Mouse (Mus musculus) embryo, embryonic 10 days (tissue): ENCODE measurements at regions not wholly inside any gene's neighbourhood (a gene's known extent, or its start where the extent isn't known, plus 50 kb on each side); places are given as distances from the start of the nearest gene placed in this dataset.
A peak's percentile ranks its signal among the peaks of the same experiment; 100 is the strongest.

ENCODE experiments used
- DNase-seq: peaks from one replicate; pipeline ENCODE4 v3.0.0-alpha.2; 2015; ENCODE audit warnings: low spot score

DNA sequence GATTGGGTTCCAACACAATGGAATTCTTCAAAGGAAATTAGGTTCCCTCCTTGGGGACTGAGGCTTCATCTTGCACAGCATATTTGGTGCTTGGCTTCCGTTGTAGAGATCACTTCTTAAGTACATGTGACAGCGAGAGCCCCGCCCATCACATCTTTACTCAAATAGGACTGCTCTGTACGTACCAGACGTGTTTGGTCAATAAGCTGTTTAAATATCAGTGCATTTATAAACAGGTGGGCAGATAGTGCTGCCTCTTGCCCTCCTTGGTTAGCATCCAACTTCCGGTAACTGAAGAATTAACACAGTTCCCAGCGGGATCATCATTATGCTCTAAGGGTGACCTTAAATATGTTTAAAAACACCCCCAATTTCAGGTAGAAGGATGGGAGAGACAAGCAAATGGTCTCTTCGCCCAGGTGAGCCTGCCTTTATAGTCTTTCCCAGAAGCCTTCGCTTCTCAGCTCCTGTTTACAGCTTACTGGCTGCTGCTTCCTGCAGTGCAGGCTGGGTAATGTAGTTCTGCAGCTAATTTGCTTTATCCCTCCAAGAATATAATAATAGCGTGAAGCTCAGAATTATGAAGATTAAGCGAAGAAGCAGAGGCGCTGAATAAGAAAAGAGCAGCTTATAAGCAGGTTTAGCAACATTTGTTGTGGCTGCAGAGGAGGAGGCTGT lies 242.1 kb downstream of the Foxo1 start:
- DNase-seq, result no peak

DNA sequence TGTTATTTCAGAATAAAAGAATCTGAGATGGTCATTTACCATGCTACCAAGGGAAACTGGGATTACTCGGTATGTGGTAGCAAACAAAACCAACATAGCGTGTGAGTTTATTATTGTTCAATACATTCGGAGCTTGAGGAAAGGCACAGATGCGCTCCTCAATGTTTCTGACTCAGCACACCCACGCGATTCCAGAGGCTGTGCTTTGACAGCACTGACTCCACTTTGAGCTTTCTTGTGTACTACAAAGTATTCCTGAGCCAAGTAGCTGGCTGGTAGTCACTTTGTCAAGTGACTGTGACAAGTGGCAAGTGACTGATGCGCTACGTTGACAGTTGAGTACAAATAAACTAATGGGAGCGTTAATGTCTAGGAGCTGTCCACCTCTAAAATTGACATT lies 235.8 kb downstream of the Foxo1 start:
- no peak for DNase-seq

DNA sequence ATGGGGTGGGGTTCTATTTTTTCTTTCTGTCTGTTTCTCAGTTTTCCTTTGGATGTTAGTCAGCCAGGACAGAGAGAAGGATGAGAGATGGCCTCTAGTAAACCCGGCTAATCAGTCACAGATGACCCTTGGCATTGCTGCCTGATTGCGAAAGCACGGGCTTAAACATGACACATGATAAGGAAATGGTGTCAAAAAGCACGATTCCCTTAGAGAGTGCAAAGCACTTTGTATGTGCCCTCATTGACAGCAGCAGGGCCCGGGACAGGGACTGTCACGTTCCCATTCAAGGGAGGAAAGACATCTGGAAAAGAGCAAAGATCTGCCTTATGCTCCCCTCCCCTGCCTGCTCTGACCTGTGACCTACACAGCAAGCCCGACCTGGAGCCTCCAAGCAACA lies 234.1 kb downstream of the Foxo1 start:
- peak; percentile 55 for DNase-seq

DNA sequence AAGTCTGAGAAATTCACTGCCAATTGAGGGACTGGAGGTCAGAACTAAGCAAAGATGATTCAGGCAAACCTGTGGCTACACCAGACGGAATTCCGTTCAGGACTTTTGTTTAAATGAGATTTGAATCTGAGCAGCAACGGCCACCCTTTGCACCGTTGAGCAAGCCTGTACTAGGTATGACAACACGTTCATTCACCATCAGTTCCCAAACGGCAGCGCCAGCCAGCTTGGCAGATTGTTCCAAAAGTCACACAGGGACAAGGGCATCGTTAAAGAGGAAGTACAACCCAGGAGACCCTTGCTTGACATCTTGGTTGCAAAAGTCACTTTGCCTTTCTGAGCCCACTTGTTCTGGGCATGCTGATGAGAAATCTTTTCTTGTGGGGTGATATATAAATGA lies 233.5 kb downstream of the Foxo1 start:
- no peak for DNase-seq

DNA sequence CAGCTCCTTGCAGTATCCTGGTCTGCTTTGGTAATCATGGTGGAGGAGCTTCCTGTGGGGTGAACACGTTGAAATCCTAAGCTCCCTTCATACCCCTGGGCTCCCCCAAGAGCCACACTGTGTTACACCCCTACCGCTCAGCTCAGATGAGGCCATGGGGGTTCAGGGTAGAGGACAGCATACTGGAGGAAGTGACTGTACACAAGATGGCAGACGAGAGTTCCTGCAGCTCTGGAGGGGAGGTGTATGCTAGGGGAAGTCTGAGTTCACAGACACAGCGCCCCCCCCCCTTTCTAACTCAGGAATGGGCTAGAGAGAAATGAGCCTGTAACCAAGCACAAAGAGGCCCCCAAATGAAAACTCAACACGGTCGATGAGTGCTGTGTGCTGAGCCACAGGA lies 231.9 kb downstream of the Foxo1 start:
- DNase-seq, result no peak

DNA sequence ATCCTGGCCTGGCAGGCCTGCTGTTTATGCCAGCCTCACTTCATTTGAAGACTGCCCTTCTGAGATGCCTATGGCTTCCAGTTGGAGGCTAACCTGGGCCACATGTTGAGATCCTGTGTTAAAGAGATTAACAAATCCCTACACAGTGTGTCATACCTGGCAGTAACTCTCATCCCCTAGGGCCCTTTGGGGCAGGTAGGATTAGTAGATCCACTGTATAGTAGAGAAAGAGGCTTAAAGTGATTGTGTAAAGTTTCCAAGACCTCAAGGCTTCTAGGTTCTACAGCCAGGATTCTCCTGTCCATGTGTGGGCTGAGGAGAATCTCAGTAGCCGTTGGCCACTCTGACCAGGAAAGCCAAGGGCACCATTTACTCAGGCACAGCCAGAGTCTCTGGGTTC lies 231.4 kb downstream of the Foxo1 start:
- DNase-seq, result no peak

DNA sequence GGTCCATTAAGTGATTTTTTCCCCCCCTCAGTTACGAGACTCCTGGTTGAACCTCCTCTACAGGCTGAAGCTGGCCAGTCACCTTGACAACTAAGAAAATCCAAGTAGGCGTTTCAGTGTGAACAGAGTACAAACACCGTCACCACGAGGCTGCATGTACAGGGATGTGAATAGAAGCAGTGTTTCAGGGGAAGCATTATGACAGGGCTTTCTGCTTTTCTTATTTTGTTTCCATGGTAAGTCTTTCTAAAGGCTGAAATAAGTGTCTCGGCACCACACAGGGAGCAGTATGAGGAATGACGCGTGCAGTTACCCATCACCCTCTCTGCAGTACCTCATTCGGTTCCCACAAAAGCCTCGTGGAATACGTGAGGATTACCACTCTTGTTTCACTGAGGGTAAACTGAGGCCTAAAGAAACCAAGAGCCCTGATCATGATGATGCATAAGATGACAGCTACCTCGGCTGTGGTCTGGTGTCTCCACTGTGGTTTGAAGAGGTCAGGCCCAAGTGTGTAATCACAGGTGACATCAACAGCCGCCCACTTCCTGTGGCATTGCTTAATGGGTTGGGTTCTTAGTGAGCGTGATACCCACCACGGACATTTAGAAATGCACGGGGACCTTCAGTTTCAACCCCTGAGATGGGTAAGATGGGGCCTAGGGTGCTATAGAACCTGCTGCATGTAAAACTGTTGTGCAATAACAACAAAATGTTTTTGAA lies 230.5 kb downstream of the Foxo1 start:
- DNase-seq, result no peak

DNA sequence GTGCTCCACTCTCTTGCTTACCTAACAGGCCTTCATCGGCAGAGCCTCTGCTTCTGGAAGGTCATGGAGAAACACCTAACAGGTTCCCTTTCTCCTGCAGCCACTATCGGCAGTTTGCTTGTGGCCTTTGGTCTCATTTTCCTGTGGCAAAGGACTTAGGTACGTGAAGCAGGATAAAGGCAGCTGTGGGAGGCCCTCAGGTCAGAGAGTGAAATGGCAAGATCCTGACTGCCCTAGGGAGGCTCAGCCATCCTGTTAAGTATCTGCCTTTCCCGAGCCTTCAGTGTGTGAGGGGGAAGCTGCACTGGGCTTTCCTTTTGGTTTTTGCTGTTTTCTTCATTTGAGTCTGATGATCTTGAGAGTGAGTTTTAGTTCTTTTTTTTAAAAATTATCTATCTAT lies 228.8 kb downstream of the Foxo1 start:
- DNase-seq, result no peak

DNA sequence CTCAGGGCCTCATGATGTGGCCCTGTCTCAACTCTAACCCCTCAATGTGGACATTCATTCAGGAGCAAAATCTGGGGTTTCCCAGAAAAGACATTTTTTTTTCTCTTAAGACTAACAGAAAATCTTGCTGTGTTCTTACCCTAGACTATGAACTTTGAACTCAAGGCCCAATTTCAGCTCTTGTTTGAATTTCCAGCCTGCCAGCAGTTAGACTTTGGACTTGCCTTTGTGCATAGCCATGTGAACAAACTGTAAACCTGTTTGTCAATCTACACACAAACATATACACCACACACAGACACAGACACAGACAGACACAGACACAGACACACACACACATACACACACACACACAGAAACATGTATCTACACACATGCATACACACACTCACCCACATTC lies 227.3 kb downstream of the Foxo1 start:
- no peak for DNase-seq

DNA sequence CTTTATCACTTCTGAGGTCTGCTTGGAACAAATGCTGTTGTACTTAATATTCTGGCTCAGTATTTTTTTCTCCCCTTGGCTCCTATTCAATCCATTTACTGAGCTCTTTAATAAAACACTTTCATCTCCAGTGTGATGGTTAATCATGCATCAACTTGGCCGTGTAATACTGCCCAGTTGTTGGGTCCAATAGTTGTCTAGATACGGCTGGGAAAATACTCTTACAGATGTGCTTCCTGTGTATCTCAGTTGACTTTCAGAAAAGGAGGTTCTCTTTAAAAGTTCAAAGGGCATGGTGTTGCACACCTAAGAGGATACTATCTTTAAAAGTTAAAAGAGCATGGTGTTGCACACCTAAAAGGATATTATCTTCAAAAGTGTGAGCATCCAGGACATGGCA lies 226.8 kb downstream of the Foxo1 start:
- DNase-seq, result no peak

DNA sequence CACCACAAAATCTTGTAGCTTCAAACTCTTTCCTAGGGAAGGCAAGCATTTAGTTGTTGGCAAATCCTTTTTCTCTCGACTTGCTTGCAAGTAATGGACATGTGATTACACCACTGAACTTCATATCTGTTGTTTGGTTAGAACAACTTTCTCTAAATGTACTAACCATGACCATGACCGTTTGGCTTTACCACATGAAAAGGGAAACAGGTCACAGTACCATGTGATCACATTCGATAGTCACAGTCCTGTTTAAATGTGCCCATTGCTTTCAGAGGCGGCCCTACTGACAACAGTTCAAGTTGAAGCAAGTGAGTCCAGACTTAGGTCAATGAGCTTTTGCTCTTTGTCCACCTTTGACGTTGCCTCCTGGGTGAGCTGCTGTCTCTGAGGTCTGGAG lies 211.1 kb downstream of the Foxo1 start:
- no peak for DNase-seq

DNA sequence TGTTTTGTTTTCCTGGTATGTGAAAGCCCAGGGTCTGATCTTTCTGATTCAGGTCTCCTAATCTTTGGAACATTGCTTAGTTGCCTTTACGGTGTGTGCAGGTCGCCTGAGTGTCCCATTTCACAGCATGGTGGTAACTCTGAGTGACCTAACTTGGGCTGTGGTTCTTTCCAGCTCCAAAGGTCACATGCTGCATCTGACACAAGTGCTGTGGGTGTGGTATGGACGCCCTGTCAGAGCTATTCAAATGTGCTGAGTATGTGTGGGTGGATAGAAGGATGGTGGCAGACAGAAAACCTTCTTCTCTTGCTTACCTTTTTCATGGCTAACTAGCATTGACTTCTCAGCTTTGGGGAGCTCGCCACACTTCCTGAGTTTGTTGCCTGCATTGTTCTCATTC lies 201.8 kb downstream of the Foxo1 start:
- no peak for DNase-seq

DNA sequence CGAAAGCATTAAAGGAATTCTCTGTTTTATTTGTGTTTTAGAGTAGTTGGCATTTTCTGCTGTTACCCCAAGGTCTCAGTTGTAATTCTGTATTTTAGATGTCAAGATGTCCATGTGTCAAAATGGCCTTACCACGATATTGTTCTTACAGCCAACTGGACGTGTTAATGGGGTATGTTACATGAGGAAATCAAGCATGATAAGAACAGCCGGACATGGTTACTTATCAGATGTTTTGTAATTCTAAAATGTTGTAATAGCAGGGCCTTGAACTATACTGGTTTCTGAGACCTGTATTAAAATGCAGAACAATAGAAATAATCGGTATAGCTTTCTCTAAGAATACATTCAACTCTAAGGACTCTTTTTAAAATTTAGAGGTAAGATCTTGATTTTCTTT lies 201.3 kb downstream of the Foxo1 start:
- no peak for DNase-seq

DNA sequence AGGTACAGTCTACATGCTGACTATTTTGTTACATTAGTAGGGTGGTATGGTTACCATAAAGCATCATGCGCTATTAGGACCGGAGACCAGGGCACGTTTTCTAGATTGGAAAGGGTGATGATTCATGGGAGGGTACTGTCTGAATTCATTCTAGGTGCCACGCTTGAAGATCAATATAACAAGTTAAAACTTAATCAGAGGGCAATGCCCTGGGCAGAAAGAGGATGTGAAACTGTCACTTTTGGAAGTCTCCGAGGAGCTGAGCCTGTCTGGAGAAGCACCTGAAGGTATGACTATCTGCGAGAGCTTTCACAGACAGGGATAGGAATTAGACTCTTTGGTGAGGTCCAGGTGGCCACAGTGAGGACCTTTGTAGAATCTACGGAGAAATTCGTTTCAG lies 200.2 kb downstream of the Foxo1 start:
- DNase-seq, result no peak

DNA sequence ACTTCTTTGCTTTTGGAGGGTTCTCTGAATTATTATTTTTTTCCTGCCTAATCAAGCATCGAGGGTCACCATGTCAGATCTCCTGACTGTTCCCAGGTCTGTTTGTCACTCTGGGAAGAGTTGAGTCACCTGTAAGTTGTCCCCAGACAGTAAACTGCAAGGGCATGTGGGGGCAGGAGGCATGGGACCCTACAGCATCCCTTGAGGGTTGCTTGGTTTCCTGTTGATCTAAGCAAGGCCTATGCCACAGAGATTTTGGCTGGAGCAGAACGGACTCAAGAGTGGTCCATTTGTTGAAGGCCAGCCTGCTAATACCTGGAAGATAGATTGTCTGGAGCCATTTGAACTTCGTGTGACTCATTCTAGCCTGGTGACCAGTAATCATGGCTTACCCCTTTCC lies 199.7 kb downstream of the Foxo1 start:
- DNase-seq, result no peak

DNA sequence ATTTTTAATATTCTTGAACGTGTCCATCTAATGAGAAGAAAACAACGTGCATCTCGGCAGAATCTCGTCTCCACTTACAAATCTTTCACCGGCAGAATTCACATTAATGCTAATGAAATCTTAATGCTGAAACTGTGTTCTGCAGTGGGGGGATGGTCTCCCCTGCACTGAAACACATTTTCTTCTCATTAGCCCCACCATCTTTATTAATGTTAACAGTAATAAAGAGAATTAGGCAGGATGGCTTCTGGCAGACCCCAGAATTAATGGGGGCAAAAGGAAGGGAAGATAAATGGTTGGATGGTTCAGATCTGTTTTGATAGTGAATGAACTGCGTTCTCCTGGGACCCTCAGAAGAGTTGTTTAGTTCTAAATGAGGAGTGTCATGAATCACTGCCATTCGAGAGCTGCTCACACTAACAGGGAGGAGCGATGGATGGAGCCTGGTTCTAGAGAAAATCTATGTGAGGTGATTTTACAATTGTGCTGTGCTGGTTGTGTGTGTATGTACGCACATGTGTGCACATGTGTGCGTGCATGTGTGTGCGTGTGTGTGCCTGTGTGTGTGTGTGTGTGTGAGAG lies 198.9 kb downstream of the Foxo1 start:
- peak; percentile 43 for DNase-seq

DNA sequence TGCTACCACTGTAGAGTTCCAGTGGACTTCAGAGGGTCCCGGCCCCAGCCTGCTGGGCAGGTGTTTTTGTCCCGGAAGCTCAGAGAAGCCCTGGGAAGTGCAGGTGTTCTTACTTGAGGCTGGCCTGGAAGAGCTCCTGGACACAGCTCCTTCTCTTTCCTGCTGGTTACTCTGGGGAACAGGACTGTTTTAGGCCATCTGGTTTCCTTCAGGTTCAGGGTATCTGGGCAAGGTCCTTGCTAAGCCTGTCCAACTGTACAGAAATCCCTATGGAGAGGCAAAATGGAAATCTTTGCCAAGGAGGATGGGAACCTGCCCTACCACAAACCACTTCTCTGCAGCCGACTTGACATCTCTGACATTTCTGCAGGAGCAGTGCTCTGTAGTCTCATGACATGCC lies 198.4 kb downstream of the Foxo1 start:
- no peak for DNase-seq

DNA sequence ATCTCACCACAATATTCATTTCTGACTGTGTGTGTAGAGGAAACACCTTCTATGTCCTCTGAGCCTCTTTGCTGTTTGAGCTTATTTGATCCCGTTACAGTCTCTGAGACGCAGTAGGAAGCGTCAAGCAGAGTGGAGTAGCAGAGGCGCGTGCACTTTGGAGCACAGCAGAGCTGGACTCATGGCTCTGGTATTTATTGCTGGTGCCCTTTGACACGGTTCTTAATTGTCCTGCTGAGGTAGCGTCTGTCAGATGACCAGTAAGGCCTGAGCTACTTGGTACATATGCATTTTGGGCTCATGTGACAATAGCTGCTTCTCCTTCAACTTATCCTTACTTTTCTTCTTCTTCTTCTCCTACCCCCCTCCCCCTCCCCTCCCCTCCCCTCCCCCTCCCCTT lies 195.8 kb downstream of the Foxo1 start:
- DNase-seq, result peak; percentile 80

DNA sequence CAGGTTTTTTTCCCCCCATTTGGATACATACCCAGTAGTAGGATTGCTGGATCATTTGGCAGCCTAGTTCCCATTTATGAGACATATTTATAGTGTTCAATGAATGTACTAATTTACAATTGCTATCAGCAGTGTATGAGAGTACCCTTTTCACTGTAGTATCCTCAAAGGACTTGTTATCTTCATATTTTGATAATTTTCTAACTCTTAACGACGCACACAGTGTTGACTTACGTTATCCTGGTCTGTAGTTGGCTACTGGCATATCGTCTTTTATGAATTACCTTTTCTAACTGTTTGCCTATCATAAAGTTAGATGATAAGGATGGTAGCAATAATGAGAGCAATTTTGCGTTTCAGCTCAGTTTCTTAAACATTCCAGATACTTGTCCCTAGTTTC lies 186.8 kb downstream of the Foxo1 start:
- DNase-seq, result no peak

DNA sequence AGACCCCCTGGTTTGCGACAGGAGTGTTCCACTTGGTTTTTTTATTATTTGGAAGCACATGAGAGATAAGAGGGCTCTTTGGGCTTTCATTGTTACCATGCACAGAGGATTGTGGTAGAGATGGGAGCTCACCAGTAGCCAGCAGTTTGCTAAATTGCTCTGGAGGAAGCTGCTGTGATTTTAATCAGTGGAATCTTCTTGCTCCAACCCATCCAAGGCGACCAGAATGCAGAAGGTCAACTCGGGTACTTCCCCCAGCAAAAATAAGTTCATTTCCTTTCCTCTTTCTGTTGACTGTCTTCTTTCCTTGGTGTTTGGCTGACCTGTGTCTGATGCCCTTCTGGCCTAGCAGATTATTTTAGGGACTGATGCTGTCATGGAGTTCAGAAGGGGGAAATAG lies 184.9 kb downstream of the Foxo1 start:
- DNase-seq, result no peak

DNA sequence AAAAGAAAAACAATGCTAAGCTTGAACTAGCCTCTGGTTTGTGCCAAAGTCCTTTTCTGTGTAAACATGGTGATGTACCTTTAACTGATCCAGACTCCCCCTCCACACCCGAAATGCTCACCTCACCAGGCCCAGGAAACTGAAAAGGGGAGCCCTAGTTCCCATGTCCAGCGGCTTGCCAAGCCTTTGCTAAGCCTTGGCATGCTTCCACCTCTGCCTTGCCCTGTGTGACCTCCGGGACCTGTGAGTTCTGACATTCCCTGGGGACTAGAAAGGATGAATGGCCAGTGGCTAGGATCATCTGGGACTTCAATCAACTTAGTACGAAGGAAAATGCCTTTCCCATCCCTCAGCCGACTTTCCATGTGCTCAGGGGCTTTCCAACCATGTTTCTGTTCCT lies 184.2 kb downstream of the Foxo1 start:
- DNase-seq, result peak; percentile 54

DNA sequence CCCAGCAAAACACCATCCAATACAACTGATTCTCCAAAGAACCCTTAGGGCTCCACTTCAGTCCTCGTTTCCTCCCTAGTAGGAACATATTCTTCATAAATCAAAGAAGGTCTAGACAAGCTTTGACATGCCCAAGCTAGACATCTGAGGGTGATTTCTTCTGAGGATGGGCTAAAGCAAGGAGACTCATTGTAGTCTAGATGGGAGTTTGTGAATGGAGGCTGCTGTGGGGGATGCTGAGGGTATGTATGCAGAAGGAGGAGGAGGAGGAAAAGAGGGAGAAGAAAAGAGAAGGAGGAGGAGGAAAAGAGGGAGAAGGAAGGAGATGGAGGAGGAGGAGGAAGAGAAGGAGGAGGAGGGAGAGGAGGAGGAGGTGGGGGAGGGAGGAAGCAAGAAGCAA lies 178.9 kb downstream of the Foxo1 start:
- DNase-seq, result no peak

DNA sequence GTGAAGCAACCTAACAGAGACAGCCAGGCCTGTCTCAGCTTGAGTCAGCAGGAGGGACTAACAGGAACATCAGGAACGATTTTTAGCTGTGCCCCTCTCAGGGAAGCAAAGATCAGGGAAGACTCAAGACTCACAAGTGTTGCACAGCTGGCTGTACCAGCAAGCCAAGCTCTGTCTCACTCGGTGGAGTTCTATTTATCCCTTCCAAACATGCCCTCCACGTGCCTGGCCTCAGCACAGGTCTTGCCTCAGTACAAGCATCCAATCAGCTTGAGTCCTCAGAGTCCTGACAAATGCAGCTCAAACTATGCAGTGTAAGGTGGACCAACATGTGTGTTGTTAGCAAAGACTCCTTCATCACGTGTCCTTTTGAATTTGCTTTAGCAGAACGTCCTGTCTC lies 178.4 kb downstream of the Foxo1 start:
- no peak for DNase-seq
